30 mouse cellular contexts compared by ENCODE assay signal in genomic region chr9:52241577-52241976, GRCm38 (mm10).
A peak's percentile ranks its signal among the peaks of the same experiment; 100 is the strongest.
DNase-seq lines count a peak whose midpoint lies in the region; ATAC-seq and TF ChIP-seq lines count a peak whose summit lies in the region.
"Had no signal": no experiment of that assay in that cellular context is flagged by ENCODE, and none has a peak within 500 bp of the region (broad histone marks: within the 10 kb centered on the region; RNA-seq: fewer than 3 reads in every experiment).

No protein-coding gene starts in this region.

- no peak for TF ChIP-seq CTCF in gastrocnemius, adult 2 months (IDR thresholded peaks at IDR 0.05)

- intact Hi-C loops in gastrocnemius, adult 2 months (cut with DNase I): no loop called here

- H3K4me3 ChIP-seq in hindbrain, embryonic 12.5 days: no peak overlapping the region
- no peak overlapping the region for H3K4me3 ChIP-seq in hindbrain, embryonic 10.5 days
- H3K4me3 ChIP-seq in neural tube, embryonic 12.5 days: no peak overlapping the region
- no peak overlapping the region for H3K4me3 ChIP-seq in midbrain, embryonic 15.5 days
- no peak overlapping the region for H3K4me3 ChIP-seq in gastrocnemius, adult 2 months
- H3K4me3 ChIP-seq: embryonic facial prominence, embryonic 13.5 days; forebrain, embryonic 10.5 days; heart, embryonic 13.5 days; limb, embryonic 13.5 days; lung, embryonic 15.5 days had no signal

- H3K9ac ChIP-seq in hindbrain, embryonic 12.5 days: no peak overlapping the region
- H3K9ac ChIP-seq in neural tube, embryonic 12.5 days: no peak overlapping the region
- no peak overlapping the region for H3K9ac ChIP-seq in midbrain, embryonic 15.5 days
- H3K9ac ChIP-seq: embryonic facial prominence, embryonic 13.5 days; forebrain, postnatal 0 days; heart, embryonic 13.5 days; limb, embryonic 13.5 days; lung, embryonic 15.5 days had no signal

- DNase-seq in hindbrain, embryonic 10.5 days (ENCODE audit: low spot score): no peak
- no peak for DNase-seq in neural tube, embryonic 10.5 days (ENCODE audit: extremely low spot score, low spot score)
- no peak for DNase-seq in cerebellum, adult 9-11 months
- no peak for DNase-seq in gastrocnemius, adult 2 months
- DNase-seq in T-cell, adult 2 months (ENCODE audit: low spot score): no peak
- DNase-seq: adrenal gland, postnatal 14 days; cerebellum, adult 11-12 months; cerebellum, postnatal 10 days; forebrain, postnatal 0 days; gastrocnemius, postnatal 10 days; heart, adult 18-20 months; heart, postnatal 14 days; kidney, adult 9 months; kidney, postnatal 10 days; lung, postnatal 36 days; right cerebral cortex, postnatal 4 days; thymus, adult 18-20 months; thymus, postnatal 25 days had no signal

- H3K4me1 ChIP-seq in hindbrain, embryonic 12.5 days: peaks cover 11% of the 10 kb centered on the region; the same call in 1 of the 2 replicates
- H3K4me1 ChIP-seq in hindbrain, embryonic 10.5 days (replicated peaks): 0 out of 2 replicates have a peak, but pooled peaks cover 3% of the 10 kb centered on the region
- no peaks in the 10 kb centered on the region for H3K4me1 ChIP-seq in neural tube, embryonic 12.5 days
- peaks cover 22% of the 10 kb centered on the region for H3K4me1 ChIP-seq in midbrain, embryonic 15.5 days
- H3K4me1 ChIP-seq: limb, embryonic 13.5 days; lung, embryonic 15.5 days had no signal

- H3K9me3 ChIP-seq in hindbrain, embryonic 12.5 days (replicated peaks): no peaks in the 10 kb centered on the region
- H3K9me3 ChIP-seq in hindbrain, embryonic 10.5 days: no peaks in the 10 kb centered on the region
- H3K9me3 ChIP-seq in neural tube, embryonic 12.5 days: no peaks in the 10 kb centered on the region
- no peaks in the 10 kb centered on the region for H3K9me3 ChIP-seq in midbrain, embryonic 15.5 days
- H3K9me3 ChIP-seq: embryonic facial prominence, embryonic 13.5 days; forebrain, embryonic 10.5 days; heart, embryonic 13.5 days; limb, embryonic 13.5 days; lung, embryonic 15.5 days had no signal

- 68% methylated on average over 4 of the region's 4 CpGs for WGBS in hindbrain, embryonic 12.5 days
- 78% methylated on average over 4 of the region's 4 CpGs for WGBS in hindbrain, embryonic 10.5 days
- WGBS in neural tube, embryonic 12.5 days: 74% methylated on average over 4 of the region's 4 CpGs
- 25% methylated on average over 4 of the region's 4 CpGs for WGBS in midbrain, embryonic 15.5 days

- no peaks in the 10 kb centered on the region for H3K27me3 ChIP-seq in hindbrain, embryonic 12.5 days
- H3K27me3 ChIP-seq in hindbrain, embryonic 10.5 days (ENCODE audit: insufficient read depth, poor library complexity, severe bottlenecking): no peaks in the 10 kb centered on the region
- no peaks in the 10 kb centered on the region for H3K27me3 ChIP-seq in neural tube, embryonic 12.5 days (replicated peaks)
- no peaks in the 10 kb centered on the region for H3K27me3 ChIP-seq in midbrain, embryonic 15.5 days (replicated peaks)
- H3K27me3 ChIP-seq: embryonic facial prominence, embryonic 13.5 days; heart, embryonic 13.5 days; limb, embryonic 13.5 days; Patski had no signal

- no peak overlapping the region for H3K4me2 ChIP-seq in hindbrain, embryonic 12.5 days (replicated peaks)
- H3K4me2 ChIP-seq in neural tube, embryonic 12.5 days (replicated peaks): no peak overlapping the region
- H3K4me2 ChIP-seq in midbrain, embryonic 15.5 days: no peak overlapping the region
- H3K4me2 ChIP-seq: embryonic facial prominence, embryonic 13.5 days; heart, embryonic 13.5 days; limb, embryonic 13.5 days; liver, embryonic 11.5 days; lung, embryonic 15.5 days had no signal

- no peak for ATAC-seq in hindbrain, embryonic 12.5 days (ENCODE audit: low FRiP score)
- ATAC-seq in neural tube, embryonic 12.5 days (ENCODE audit: low FRiP score, low read depth): no peak
- 0 out of 2 replicates have a peak, but pooled peaks have one; percentile 18 for ATAC-seq in midbrain, embryonic 15.5 days (replicated peaks)
- ATAC-seq: forebrain, postnatal 0 days; intestine, embryonic 16.5 days; Patski had no signal

- 0 out of 2 replicates have a peak overlapping the region, but pooled peaks have one; percentile 40 for H3K27ac ChIP-seq in hindbrain, embryonic 12.5 days
- no peak overlapping the region for H3K27ac ChIP-seq in hindbrain, embryonic 10.5 days
- 0 out of 2 replicates have a peak overlapping the region, but pooled peaks have one; percentile 7 for H3K27ac ChIP-seq in neural tube, embryonic 12.5 days
- H3K27ac ChIP-seq in midbrain, embryonic 15.5 days: peak overlapping the region; percentile 72
- no peak overlapping the region for H3K27ac ChIP-seq in gastrocnemius, adult 2 months
- H3K27ac ChIP-seq: embryonic facial prominence, embryonic 13.5 days; forebrain, embryonic 10.5 days; heart, embryonic 13.5 days; limb, embryonic 13.5 days; lung, embryonic 15.5 days; stomach, postnatal 0 days had no signal

- H3K36me3 ChIP-seq in hindbrain, embryonic 12.5 days: no peaks in the 10 kb centered on the region
- no peaks in the 10 kb centered on the region for H3K36me3 ChIP-seq in hindbrain, embryonic 10.5 days
- no peaks in the 10 kb centered on the region for H3K36me3 ChIP-seq in neural tube, embryonic 12.5 days
- H3K36me3 ChIP-seq in midbrain, embryonic 15.5 days (replicated peaks): no peaks in the 10 kb centered on the region
- H3K36me3 ChIP-seq: embryonic facial prominence, embryonic 13.5 days; forebrain, embryonic 10.5 days; heart, embryonic 13.5 days; limb, embryonic 13.5 days; lung, embryonic 15.5 days had no signal

Comparison
In these comparisons a context has a peak if more than half of its experiments do, and no peak if none do; other contexts are left out.
1. H3K27ac ChIP-seq: peak in hindbrain, embryonic 12.5 days (single experiment), neural tube, embryonic 12.5 days (single experiment) and midbrain, embryonic 15.5 days (single experiment); none in hindbrain, embryonic 10.5 days (single experiment) and gastrocnemius, adult 2 months (single experiment).